Mouse (Mus musculus) B cell, adult 2 months (primary cell): ENCODE measurements around the gene Islr2.

Experiments used
- DNase-seq, 2 experiments: peaks; one replicate each; pipeline ENCODE4 v3.0.0; 2022

Gene Islr2

GRCm38 (mm10) chr9:58220218-58220903 lies 16.2 kb upstream of the Islr2 start:
- peak; percentile 69 to 70 for DNase-seq

- DNase-seq = no peak
Measured at GRCm38 (mm10) chr9:58218539-58218938, 14.4 kb upstream of the Islr2 start.

GRCm38 (mm10) chr9:58216402-58216801 lies 12.3 kb upstream of the Islr2 start:
- DNase-seq = peak; percentile 39 to 42

DNA sequence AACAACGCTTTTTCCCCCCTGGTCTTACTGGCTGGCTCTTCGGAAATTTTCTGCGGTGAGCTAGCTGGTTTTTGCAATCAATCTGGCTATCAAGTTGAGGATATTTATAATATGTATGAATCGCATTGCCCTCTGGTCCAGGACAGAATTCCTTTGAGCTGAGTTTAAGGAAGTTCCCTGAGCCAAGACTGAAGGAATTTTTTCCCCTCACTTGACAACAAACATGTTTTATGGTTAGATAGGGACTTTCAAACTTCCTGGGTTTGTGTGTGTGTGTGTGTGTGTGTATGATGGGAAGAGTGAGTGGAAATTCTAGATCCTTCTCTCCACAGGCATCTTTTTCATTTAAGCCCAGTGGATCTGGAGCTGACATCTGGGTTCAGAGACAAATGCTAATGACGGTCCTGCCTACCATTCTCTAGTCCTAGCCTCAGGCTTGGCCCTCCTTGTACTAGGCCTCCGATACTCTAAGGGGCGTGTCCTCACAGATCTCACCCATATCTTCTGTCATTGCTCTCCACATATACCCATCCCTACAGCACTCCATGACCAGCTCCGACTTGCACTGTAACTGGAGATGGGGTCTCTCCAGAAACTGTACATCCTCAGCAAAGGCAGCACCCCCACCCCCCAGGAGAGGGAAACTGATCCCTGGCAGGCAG lies 10.5 kb upstream of the Islr2 start:
- no peak for DNase-seq

- no peak for DNase-seq
Measured at GRCm38 (mm10) chr9:58213865-58214264, 9.7 kb upstream of the Islr2 start.

DNA sequence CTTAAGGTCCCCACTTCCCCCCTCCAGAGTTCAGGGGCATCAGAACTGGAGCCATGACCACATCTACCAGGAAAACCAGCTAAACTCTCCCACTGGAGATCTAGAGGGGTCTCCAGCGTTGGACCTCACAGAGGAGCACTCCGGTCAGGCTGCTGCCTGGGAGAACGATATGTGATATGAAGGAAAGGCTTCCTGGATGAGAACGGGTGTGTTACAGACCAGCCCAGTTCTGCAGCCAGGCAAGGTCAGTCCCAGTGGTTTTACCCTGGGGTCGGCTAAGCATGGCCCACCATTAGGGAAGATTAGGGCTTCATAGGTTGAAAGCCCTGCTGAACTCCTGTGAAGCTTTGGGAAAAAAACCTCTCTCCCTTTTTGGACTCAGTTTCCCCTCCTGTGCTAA lies 9.3 kb upstream of the Islr2 start:
- DNase-seq = no peak

- no peak for DNase-seq
Measured at GRCm38 (mm10) chr9:58210304-58210627, 6.1 kb upstream of the Islr2 start.

DNA sequence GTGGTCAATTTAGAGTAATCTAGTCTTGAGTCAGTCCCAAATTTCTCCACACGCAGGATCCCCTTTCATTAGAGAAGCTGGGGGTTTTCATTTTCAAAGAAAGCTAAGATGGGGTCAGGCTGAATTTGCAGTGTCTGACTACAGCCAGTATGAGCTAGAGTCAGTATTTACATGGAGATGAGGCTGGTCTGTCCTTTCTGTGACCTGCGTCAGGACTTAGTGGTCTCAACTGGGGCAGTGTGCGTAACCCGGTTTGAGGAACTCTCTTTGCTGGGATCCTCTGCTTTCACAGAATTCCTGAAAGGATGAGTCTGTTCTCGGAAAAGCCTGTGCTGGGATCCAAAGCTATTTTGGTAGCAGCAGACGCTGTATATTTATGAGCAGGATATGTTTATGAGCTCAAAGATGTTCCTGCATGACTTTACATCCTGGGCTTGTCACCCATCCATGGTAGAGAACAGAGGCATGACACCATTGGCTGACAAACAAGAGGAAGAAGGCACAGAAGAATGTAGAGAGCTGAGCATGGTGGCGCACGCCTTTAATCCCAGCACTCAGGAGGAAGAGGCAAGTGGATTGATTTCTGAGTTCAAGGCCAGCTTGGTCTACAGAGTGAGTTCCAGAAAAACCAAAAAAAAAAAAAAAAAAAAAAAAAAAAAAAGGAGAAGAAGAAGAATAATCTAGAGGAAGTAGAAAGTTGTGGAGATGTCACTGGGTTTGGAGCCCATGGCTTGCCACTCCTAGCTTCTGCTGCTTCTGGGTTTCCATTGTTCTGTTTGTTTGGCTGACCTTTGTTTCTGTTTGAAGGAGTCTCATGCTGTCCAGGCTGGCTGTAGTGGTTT lies 5.6 kb upstream of the Islr2 start:
- no peak for DNase-seq

GRCm38 (mm10) chr9:58206013-58206412 lies 1.9 kb upstream of the Islr2 start:
- no peak for DNase-seq

GRCm38 (mm10) chr9:58204448-58205000 lies 405 bp upstream of the Islr2 start:
- peak; percentile 94 to 95 for DNase-seq

DNA sequence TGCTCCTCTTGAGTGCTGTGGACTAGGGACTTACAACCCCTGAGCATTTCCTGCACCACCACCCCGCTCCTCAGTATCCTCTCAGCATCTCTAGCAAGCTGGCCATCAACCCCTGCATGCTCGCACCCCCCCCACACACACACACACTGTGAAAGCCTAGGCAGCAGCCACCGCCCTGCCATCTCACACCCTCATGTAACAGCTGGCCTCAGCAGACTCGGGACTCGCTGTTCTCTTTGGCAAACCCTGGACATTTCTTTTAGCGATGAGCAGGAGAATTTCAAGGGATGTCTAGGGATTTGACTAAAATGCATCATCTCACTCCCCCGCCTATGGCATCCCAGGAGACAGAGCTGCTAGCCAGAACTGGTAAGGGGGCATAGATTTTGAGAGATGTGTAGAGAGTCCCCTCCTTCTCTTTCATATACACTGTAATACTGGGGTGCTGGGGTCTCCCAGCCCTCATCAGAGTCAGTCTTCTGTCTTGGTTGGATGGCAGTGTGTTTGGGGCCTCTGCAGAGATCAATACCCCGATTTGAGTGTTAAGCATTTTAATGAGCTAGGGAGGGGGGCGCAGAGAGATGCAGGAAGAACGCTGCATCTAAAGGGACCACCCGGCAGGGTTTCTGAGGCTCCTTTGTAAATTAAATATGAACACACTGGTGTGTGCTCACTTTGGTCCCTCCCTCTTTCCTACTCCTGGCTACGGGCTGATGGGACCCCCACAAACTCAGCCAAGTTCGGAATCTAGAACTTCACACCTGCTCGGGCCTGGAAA lies 1.3 kb downstream of the Islr2 start:
- DNase-seq = no peak

DNA sequence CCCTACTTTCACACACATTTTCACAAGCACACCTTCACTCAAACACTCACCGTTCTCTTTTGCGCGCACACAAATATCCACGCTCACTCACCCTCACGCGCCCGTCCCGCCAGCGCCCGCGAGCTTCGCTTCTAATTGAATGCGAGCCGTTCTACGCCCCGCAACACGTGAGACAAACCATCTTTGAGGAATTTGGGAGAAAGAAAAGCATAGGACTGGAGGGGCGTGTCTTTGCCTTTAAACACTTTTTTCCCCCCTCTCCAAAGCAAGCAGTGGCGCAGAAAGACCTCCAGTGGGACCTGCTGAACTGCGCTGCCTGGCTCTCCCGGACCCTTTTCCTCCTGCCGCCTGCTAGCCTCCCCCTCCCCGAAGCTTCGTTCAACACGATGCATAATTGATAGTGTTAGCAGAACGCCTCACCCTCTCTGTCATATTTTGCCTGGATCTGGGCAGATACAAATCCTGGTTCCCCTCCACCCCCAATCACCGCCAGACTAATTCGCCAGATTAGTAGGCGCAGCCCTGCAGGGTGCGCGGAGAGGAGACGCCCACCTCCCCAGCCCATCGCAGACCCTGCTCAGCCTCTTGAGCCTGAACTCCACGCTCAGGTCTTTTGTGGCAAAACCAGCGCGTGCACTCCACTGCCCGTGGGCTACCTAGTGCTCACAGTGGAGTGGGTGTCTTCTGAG lies 2.1 kb downstream of the Islr2 start:
- peak in 1 of 2 experiments; percentile 23 for DNase-seq

GRCm38 (mm10) chr9:58201091-58201842 lies 2.9 kb downstream of the Islr2 start:
- peak in 1 of 2 experiments; percentile 23 for DNase-seq

DNA sequence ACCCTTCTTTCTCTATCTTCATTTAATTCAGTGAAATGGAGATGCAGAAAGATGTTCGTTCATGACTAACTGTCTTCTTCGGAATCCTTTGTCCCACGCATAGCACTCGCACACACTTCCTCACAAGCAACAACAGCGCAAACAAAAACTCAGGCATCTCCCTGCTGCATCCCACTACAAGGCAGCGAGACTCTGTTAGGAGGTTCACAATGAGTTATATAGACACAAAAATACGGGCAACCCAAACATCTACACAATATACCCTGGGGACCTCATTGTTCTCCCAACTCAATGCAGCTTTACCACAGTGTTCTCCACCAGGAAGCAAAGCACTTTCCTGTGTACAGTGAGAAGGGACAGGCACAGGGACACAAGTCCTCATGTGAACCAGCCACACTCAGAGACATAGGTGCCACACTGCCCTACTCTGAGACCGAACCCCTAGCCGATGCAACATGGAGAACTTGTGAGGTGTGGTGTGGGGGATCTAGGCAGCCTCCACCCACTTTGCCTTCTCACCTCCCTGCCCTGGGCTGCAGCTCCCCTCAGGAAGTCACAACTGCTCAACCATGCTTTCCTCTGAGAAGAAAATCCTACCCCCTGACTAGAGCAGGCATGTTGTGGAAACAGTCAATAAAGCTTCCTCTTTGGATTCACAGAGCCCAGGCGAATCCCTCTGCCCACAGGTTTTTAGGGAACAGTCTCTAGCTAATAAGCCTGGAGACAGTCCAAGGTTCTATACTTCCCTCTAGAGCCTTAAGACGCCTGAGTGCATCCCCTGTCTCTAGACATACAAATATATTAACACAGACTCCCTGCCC lies 3.6 kb downstream of the Islr2 start:
- DNase-seq = no peak

DNA sequence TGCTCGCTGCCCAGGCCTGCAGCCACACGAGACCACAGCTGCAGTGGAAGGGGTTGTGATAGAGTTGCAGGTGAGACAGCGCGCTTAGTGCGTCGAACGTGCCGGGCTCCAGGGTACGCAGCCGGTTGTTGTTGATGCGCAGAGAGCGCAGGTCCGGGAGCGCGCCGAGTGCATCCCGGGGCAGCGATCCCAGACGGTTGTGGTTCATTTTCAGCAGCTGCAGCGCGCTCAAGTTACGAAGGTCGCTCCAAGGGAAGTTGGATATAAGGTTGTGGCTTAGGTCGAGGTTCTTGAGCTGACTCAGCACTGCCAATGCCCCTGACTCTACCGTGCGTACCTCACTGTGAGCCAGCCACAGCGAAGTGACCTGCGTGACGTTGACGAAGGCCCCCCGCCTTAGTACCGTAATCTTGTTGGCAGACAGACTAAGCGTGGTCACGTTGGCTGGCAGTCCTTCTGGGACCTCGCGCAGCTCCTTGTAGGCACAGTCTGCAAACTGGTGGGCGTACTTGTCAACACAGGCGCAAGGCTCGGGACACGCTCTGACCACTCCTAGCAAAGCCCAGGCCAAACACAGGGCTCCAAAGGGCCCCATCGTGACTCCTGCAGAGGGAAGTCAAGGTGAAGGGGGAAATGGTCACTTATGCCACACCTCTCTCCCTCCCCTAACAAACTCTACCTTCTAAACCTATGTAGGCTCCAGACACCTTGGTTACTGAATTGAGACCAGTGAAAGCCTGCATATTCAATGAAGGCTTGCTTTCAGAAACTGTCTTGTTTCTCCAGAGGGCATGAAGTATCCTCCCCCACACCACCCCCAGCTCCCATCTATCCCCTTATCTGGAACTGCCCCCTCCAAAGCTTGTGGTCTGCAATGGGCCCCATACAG lies 4.5 kb downstream of the Islr2 start:
- DNase-seq = peak in 1 of 2 experiments; percentile 44

DNA sequence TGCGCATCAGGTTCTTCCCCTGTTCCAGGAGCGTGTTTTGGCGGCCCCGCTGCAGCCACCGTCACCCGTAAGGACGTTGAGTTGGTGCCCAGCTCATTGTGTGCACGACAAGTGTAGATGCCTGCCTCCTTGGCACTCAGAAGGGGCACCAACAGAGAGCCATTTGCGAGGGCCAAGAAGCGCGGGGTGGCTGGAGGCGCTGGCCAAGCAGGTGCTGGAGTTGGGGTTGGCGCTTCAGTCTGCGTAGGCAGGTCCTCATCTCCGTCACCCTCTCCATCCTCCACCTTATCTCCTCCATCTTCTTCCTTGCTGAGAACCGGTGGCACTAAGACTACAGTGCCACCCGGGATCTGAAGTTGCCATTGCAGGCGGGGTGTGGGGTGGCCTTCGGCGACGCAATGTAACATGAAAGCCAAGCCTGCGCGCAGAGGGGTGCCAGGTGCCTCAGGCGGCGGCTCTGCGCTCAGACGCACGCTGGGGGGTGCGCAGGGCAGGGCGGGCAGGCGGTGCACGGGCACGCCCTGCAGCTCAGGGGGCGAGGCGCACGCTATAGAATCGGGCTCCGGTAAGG lies 5.2 kb downstream of the Islr2 start:
- DNase-seq = peak; percentile 60 to 65

GRCm38 (mm10) chr9:58197781-58198701 lies 6.1 kb downstream of the Islr2 start:
- peak; percentile 76 to 77 for DNase-seq
